Mouse (Mus musculus): ENCODE results near the gene Apoa2. TPM values are rescaled to one million over a fixed set of nuclear protein-coding genes. Genes with fewer than 3 reads are reported as not detected.

The Apoa2 gene
- polyA plus RNA-seq, 1 experiment from 2014 or later, result 1.9 TPM

- WGBS, result 50% methylated on average over 1 of the region's 1 CpGs
These were observed 43.5 kb downstream of the Apoa2 start for GRCm38 (mm10) chr1:171268341-171268740.

GRCm38 (mm10) chr1:171269848-171270572 lies 45.2 kb downstream of the Apoa2 start, which contains the start of gene B4galt3:
Gene B4galt3 (plus strand): TSS chr1:171270328.
- no peaks in the 10 kb centered on the region for H3K27me3 ChIP-seq (ENCODE audit: control insufficient read depth, insufficient read depth, low read length)
- peak within 1 kb of the TSS; percentile 81 for H3K9ac ChIP-seq (ENCODE audit: low read length)
- H3K27ac ChIP-seq (ENCODE audit: low read depth, low read length), result no peak within 1 kb of the TSS
- DNase-seq (ENCODE audit: low spot score), result peak; percentile 98
- ATAC-seq (replicated peaks; ENCODE audit: low FRiP score), result peak; percentile 98
- H3K4me2 ChIP-seq (ENCODE audit: low read depth, low read length, severe bottlenecking), result peak within 1 kb of the TSS; percentile 99
- H3K36me3 ChIP-seq (ENCODE audit: control insufficient read depth, insufficient read depth, low read length), result no peaks in the 10 kb centered on the region; the same call in 1 of the 2 replicates
- 3% methylated on average over 36 of the region's 36 CpGs for WGBS
- H3K9me3 ChIP-seq (ENCODE audit: control insufficient read depth, low read length), result no peaks in the 10 kb centered on the region
- H3K4me3 ChIP-seq (ENCODE audit: low read depth, low read length), result peak within 1 kb of the TSS; percentile 65
- H3K4me1 ChIP-seq (replicated peaks; ENCODE audit: control insufficient read depth, insufficient read depth, low read length), result peaks cover 8% of the 10 kb centered on the region; the same call in 1 of the 2 replicates

More at GRCm38 (mm10) chr1:171268341-171268740, 43.5 kb downstream of the Apoa2 start:
- no peak for DNase-seq (ENCODE audit: low spot score)
- no peak overlapping the region for H3K4me3 ChIP-seq (ENCODE audit: low read depth, low read length)
- H3K4me2 ChIP-seq (ENCODE audit: low read depth, low read length, severe bottlenecking), result no peak overlapping the region
- no peaks in the 10 kb centered on the region for H3K9me3 ChIP-seq (ENCODE audit: control insufficient read depth, low read length)
- H3K27me3 ChIP-seq (ENCODE audit: control insufficient read depth, insufficient read depth, low read length), result no peaks in the 10 kb centered on the region
- H3K27ac ChIP-seq (ENCODE audit: low read depth, low read length), result no peak overlapping the region
- no peak overlapping the region for H3K9ac ChIP-seq (ENCODE audit: low read length)
- no peaks in the 10 kb centered on the region; the same call in 1 of the 2 replicates for H3K36me3 ChIP-seq (ENCODE audit: control insufficient read depth, insufficient read depth, low read length)
- ATAC-seq (replicated peaks; ENCODE audit: low FRiP score), result no peak
- peaks cover 8% of the 10 kb centered on the region; the same call in 1 of the 2 replicates for H3K4me1 ChIP-seq (replicated peaks; ENCODE audit: control insufficient read depth, insufficient read depth, low read length)

GRCm38 (mm10) chr1:171270573-171270900 lies 45.7 kb downstream of the Apoa2 start:
- under 1% methylated on average over 19 of the region's 19 CpGs for WGBS

GRCm38 (mm10) chr1:171271196-171271595 lies 46.3 kb downstream of the Apoa2 start:
- WGBS, result 58% methylated on average over 9 of the region's 9 CpGs
- Histone ChIP-seq H3K4me2 (ENCODE audit: low read depth, low read length, severe bottlenecking) (peak overlapping the region; percentile 99), H3K4me1 (replicated peaks; ENCODE audit: control insufficient read depth, insufficient read depth, low read length) (peaks cover 8% of the 10 kb centered on the region; the same call in 1 of the 2 replicates), H3K36me3 (ENCODE audit: control insufficient read depth, insufficient read depth, low read length) (peaks cover 5% of the 10 kb centered on the region; the same call in 1 of the 2 replicates), H3K27ac (ENCODE audit: low read depth, low read length) (no peak overlapping the region), H3K9me3 (ENCODE audit: control insufficient read depth, low read length) (no peaks in the 10 kb centered on the region), H3K27me3 (ENCODE audit: control insufficient read depth, insufficient read depth, low read length) (no peaks in the 10 kb centered on the region), H3K9ac (ENCODE audit: low read length) (peak overlapping the region; percentile 81), H3K4me3 (ENCODE audit: low read depth, low read length) (peak overlapping the region; percentile 65)
- ATAC-seq (replicated peaks; ENCODE audit: low FRiP score) (no peak), DNase-seq (ENCODE audit: low spot score) (no peak)

More at GRCm38 (mm10) chr1:171270573-171270900, 45.7 kb downstream of the Apoa2 start:
- Histone ChIP-seq H3K4me3 (ENCODE audit: low read depth, low read length) (peak overlapping the region; percentile 65), H3K4me1 (replicated peaks; ENCODE audit: control insufficient read depth, insufficient read depth, low read length) (peaks cover 8% of the 10 kb centered on the region; the same call in 1 of the 2 replicates), H3K27ac (ENCODE audit: low read depth, low read length) (no peak overlapping the region), H3K9me3 (ENCODE audit: control insufficient read depth, low read length) (no peaks in the 10 kb centered on the region), H3K36me3 (ENCODE audit: control insufficient read depth, insufficient read depth, low read length) (no peaks in the 10 kb centered on the region; the same call in 1 of the 2 replicates), H3K27me3 (ENCODE audit: control insufficient read depth, insufficient read depth, low read length) (no peaks in the 10 kb centered on the region), H3K4me2 (ENCODE audit: low read depth, low read length, severe bottlenecking) (peak overlapping the region; percentile 99), H3K9ac (ENCODE audit: low read length) (peak overlapping the region; percentile 81)
- DNase-seq (ENCODE audit: low spot score) (no peak), ATAC-seq (replicated peaks; ENCODE audit: low FRiP score) (peak; percentile 75; the same call in 1 of the 2 replicates)

GRCm38 (mm10) chr1:171271622-171272021 lies 46.8 kb downstream of the Apoa2 start:
- no peak overlapping the region for H3K27ac ChIP-seq (ENCODE audit: low read depth, low read length)
- H3K4me3 ChIP-seq (ENCODE audit: low read depth, low read length), result no peak overlapping the region
- 78% methylated on average over 10 of the region's 10 CpGs for WGBS
- peaks cover 8% of the 10 kb centered on the region; the same call in 1 of the 2 replicates for H3K4me1 ChIP-seq (replicated peaks; ENCODE audit: control insufficient read depth, insufficient read depth, low read length)
- no peaks in the 10 kb centered on the region for H3K9me3 ChIP-seq (ENCODE audit: control insufficient read depth, low read length)
- no peaks in the 10 kb centered on the region for H3K27me3 ChIP-seq (ENCODE audit: control insufficient read depth, insufficient read depth, low read length)
- H3K9ac ChIP-seq (ENCODE audit: low read length), result no peak overlapping the region
- peaks cover 9% of the 10 kb centered on the region; the same call in 1 of the 2 replicates for H3K36me3 ChIP-seq (ENCODE audit: control insufficient read depth, insufficient read depth, low read length)
- no peak overlapping the region for H3K4me2 ChIP-seq (ENCODE audit: low read depth, low read length, severe bottlenecking)
- DNase-seq (ENCODE audit: low spot score) (no peak), ATAC-seq (replicated peaks; ENCODE audit: low FRiP score) (no peak)

- no peak overlapping the region for H3K9ac ChIP-seq (ENCODE audit: low read length)
- H3K4me3 ChIP-seq (ENCODE audit: low read depth, low read length), result no peak overlapping the region
These were observed 47.2 kb downstream of the Apoa2 start for GRCm38 (mm10) chr1:171272086-171272485.

GRCm38 (mm10) chr1:171274171-171274570 lies 49.3 kb downstream of the Apoa2 start:
- H3K9me3 ChIP-seq (ENCODE audit: control insufficient read depth, low read length), result no peaks in the 10 kb centered on the region
- no peak overlapping the region for H3K4me2 ChIP-seq (ENCODE audit: low read depth, low read length, severe bottlenecking)
- DNase-seq (ENCODE audit: low spot score) (peak; percentile 18), ATAC-seq (replicated peaks; ENCODE audit: low FRiP score) (no peak)
- H3K36me3 ChIP-seq (ENCODE audit: control insufficient read depth, insufficient read depth, low read length), result peaks cover 10% of the 10 kb centered on the region; the same call in 1 of the 2 replicates
- no peaks in the 10 kb centered on the region for H3K27me3 ChIP-seq (ENCODE audit: control insufficient read depth, insufficient read depth, low read length)
- H3K4me3 ChIP-seq (ENCODE audit: low read depth, low read length), result no peak overlapping the region
- no peak overlapping the region for H3K27ac ChIP-seq (ENCODE audit: low read depth, low read length)
- H3K4me1 ChIP-seq (replicated peaks; ENCODE audit: control insufficient read depth, insufficient read depth, low read length), result peaks cover 8% of the 10 kb centered on the region; the same call in 1 of the 2 replicates
- H3K9ac ChIP-seq (ENCODE audit: low read length), result no peak overlapping the region
- WGBS, result 93% methylated on average over 12 of the region's 12 CpGs

More at GRCm38 (mm10) chr1:171272086-171272485, 47.2 kb downstream of the Apoa2 start:
- no peaks in the 10 kb centered on the region for H3K9me3 ChIP-seq (ENCODE audit: control insufficient read depth, low read length)
- ATAC-seq (replicated peaks; ENCODE audit: low FRiP score) (no peak), DNase-seq (ENCODE audit: low spot score) (no peak)
- peaks cover 8% of the 10 kb centered on the region; the same call in 1 of the 2 replicates for H3K4me1 ChIP-seq (replicated peaks; ENCODE audit: control insufficient read depth, insufficient read depth, low read length)
- 90% methylated on average over 3 of the region's 3 CpGs for WGBS
- H3K27me3 ChIP-seq (ENCODE audit: control insufficient read depth, insufficient read depth, low read length), result no peaks in the 10 kb centered on the region
- H3K4me2 ChIP-seq (ENCODE audit: low read depth, low read length, severe bottlenecking), result no peak overlapping the region
- no peak overlapping the region for H3K27ac ChIP-seq (ENCODE audit: low read depth, low read length)
- peaks cover 10% of the 10 kb centered on the region; the same call in 1 of the 2 replicates for H3K36me3 ChIP-seq (ENCODE audit: control insufficient read depth, insufficient read depth, low read length)

GRCm38 (mm10) chr1:171275144-171275734 lies 50.4 kb downstream of the Apoa2 start:
- DNase-seq (ENCODE audit: low spot score) (peak; percentile 19), ATAC-seq (replicated peaks; ENCODE audit: low FRiP score) (no peak)
- Histone ChIP-seq H3K4me2 (ENCODE audit: low read depth, low read length, severe bottlenecking) (no peak overlapping the region), H3K27me3 (ENCODE audit: control insufficient read depth, insufficient read depth, low read length) (no peaks in the 10 kb centered on the region), H3K9ac (ENCODE audit: low read length) (no peak overlapping the region), H3K4me1 (replicated peaks; ENCODE audit: control insufficient read depth, insufficient read depth, low read length) (peaks cover 14% of the 10 kb centered on the region; the same call in 1 of the 2 replicates), H3K27ac (ENCODE audit: low read depth, low read length) (no peak overlapping the region), H3K36me3 (ENCODE audit: control insufficient read depth, insufficient read depth, low read length) (peaks cover 10% of the 10 kb centered on the region; the same call in 1 of the 2 replicates), H3K9me3 (ENCODE audit: control insufficient read depth, low read length) (no peaks in the 10 kb centered on the region), H3K4me3 (ENCODE audit: low read depth, low read length) (no peak overlapping the region)
- WGBS, result 83% methylated on average over 11 of the region's 11 CpGs
